Mouse (Mus musculus): ENCODE measurements around the gene Gm13090.

GRCm38 (mm10) chr4:151130756-151131490, 41.6 kb downstream of the Gm13090 start:
- no peak for TF ChIP-seq CTCF (IDR thresholded peaks at IDR 0.05)
- TF ChIP-seq EP300 (IDR thresholded peaks at IDR 0.05), result no peak

Measured in lung, postnatal 0 days (tissue).